Mouse (Mus musculus): ENCODE results near the gene Atrnl1.

GRCm38 (mm10) chr19:57679455-57679854, 68.6 kb downstream of the Atrnl1 start:
- TF ChIP-seq CTCF (IDR thresholded peaks at IDR 0.05; ENCODE audit: low read depth, low read length), result no peak
- no peak for TF ChIP-seq POLR2A (IDR thresholded peaks at IDR 0.05; ENCODE audit: insufficient read depth, low read length)
